Mouse (Mus musculus): Measurements from ENCODE around the gene Nccrp1.
"Not testable (repeated sequence)": the region's sequence is repeated elsewhere in the genome, so short reads cannot be mapped to it uniquely, and the experiment has no call there.

Gene Nccrp1

GRCm38 (mm10) chr7:28522536-28522935, 24.5 kb downstream of the Nccrp1 start, which contains the start of gene Ifnl3:
Ifnl3 (plus strand) TSS chr7:28522836.
- DNase-seq (ENCODE audit: low spot score in 2 of 2) = not testable (repeated sequence)

GRCm38 (mm10) chr7:28511441-28511840, 35.6 kb downstream of the Nccrp1 start:
- no peak for DNase-seq (ENCODE audit: low spot score in 2 of 2)

GRCm38 (mm10) chr7:28510405-28510974, 36.6 kb downstream of the Nccrp1 start, which contains the start of gene Ifnl2:
Ifnl2 (minus strand) TSS chr7:28510455.
- DNase-seq (ENCODE audit: low spot score in 2 of 2) = not testable (repeated sequence)

- not testable (repeated sequence) for DNase-seq (ENCODE audit: low spot score in 2 of 2)
Measured at GRCm38 (mm10) chr7:28509121-28509520, 37.9 kb downstream of the Nccrp1 start.

GRCm38 (mm10) chr7:28505585-28505984, 41.5 kb downstream of the Nccrp1 start:
- no peak for DNase-seq (ENCODE audit: low spot score in 2 of 2)

- DNase-seq (ENCODE audit: low spot score in 2 of 2) = no peak
Measured at GRCm38 (mm10) chr7:28495426-28495825, 51.6 kb downstream of the Nccrp1 start.
